Mouse (Mus musculus) lung, postnatal 0 days (tissue): Measurements from ENCODE around the gene Park7.

Experiments
- CTCF ChIP-seq: IDR thresholded peaks from 2 replicates; pipeline ENCODE4 v1.5.1; 2016; ENCODE audit warnings: antibody characterized with exemption, mild to moderate bottlenecking
- EP300 ChIP-seq: IDR thresholded peaks from 2 replicates; pipeline ENCODE4 v1.6.1; 2016; ENCODE audit warnings: antibody characterized with exemption, mild to moderate bottlenecking, control low read depth

DNA sequence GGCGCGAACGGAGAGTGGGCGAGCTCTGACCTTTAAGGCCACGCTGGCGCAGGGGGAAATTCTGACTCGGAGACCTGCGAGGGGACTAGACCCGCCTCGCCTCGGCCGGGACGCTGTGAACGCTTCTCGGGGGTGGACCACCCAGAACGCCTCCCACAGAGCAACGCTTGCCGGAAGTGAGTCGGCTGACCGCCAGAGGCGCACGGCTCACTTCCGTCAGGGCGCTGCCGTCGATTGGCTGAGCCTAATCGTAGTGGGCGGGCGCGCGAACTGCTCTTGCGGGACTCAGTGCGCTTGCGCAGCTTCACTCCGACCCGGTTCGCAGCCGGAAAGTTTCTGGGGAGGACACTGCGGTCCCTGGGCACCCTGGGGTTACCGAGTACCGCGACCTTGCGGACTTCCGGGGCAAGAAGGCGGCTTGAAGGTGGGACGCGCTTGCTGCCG is at the start of gene Park7, which contains the start of gene Tnfrsf9:
- peak; percentile 85 for TF ChIP-seq CTCF
- TF ChIP-seq EP300: no peak
